Mouse (Mus musculus): Measurements from ENCODE around the gene Trpm2. TPM values are rescaled to one million over a fixed set of nuclear protein-coding genes. Genes with fewer than 3 reads are reported as not detected.
"Not testable (repeated sequence)": the region's sequence is repeated elsewhere in the genome, so short reads cannot be mapped to it uniquely, and the experiment has no call there.

The Trpm2 gene
- 1 to 10 TPM in 1 of 2 experiments, under 1 TPM in 1; 0.31 to 1.5 TPM for total RNA-seq (2021)

DNA sequence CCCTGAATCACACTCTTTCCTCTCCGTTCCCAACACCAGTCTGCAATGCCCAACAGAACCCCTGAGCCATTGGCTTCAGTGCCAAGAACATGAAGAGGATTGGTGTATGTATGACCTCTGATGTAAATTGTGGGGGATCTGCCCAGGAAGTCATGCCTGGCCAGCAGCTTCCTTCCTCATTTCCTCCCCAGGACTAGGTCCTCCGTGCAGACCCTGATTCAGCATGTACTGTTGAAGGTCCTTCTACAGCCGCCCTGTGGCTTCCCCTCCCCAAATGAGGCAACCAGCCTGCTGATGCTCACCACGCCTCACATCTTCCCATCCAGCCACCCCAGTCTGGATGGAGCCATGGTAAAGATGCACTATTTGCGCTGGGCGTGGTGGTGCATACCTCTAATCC, at the start of gene Trpm2:
Gene Trpm2, minus strand, starts transcription at position 83 of the 400 bp plus-strand sequence.
- peak in 1 of 2 experiments; percentile 15 for DNase-seq
- intact Hi-C loops (cut with DNase I): loop anchor here (10.0 kb wide), 1 partner anchor 346 kb away; the partner anchor contains the start of gene Ube2g2

GRCm38 (mm10) chr10:78019984-78020383, 49.6 kb upstream of the Trpm2 start:
- DNase-seq; intact Hi-C loops (cut with DNase I): not testable (repeated sequence)

- intact Hi-C loops (cut with DNase I): no loop called here
- DNase-seq: no peak
Measured at GRCm38 (mm10) chr10:78019291-78019690, 48.9 kb upstream of the Trpm2 start.

DNA sequence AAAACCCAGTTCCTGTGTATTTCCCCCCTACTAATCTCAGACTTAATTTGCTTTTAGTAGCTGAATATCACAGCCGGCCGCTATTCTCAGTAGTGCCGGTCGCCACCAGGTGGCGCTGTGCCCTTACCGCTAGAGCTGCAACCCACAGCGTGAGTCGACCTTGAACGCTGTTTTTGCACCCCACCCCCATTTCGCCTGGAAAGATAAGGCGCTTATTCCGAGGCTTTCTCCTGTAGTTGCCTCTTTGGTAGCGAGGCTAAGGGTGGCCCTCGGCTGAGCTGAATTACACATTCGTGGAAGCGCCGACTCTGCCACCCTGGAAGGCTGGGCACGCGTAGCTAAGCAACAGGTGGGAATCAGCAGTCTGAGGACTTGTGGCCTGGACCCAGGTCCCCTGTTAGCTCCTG, 48.4 kb upstream of the Trpm2 start:
- DNase-seq: peak; percentile 81 to 85
- intact Hi-C loops (cut with DNase I): no loop called here

DNA sequence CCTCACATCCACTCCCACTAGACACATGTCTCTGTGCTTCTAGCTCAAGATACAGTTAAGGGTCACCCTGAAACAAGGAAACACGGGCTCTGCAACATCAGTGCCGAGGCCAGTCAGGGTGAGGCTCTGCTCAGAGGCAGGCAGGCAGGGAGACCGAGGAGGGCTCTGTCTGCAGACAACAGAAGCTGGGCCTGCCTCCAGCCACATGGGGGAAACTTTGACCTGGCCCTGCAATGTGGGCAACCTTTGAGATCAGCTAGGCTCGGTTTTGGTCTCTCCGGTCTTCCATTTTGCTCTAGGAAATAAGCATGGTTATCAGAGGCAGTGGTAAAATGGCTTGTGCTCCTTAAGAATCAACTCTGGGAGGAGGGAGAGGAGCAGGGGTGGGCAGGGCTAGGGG, 46.0 kb upstream of the Trpm2 start:
- intact Hi-C loops (cut with DNase I): no loop called here
- DNase-seq: no peak

DNA sequence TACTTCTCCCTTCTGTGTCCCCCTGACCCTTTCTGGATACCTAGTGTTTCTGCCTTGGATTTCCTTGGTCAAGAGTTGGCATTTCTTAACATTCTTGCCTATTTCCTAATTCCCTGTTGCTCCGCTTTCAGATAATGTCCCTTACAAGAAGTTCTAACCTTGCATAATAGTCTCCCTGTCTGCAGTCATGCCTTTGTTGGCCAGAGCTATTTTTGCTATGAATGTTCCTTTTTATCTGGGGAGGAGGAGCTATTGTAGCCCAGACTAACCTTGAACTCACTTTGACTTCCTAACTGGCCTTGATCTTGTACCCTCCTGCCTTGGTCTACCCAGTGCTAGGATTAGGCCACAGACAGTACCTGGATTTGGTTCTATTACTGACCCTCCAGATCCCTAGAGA, 45.1 kb upstream of the Trpm2 start:
- intact Hi-C loops (cut with DNase I): no loop called here
- no peak for DNase-seq

DNA sequence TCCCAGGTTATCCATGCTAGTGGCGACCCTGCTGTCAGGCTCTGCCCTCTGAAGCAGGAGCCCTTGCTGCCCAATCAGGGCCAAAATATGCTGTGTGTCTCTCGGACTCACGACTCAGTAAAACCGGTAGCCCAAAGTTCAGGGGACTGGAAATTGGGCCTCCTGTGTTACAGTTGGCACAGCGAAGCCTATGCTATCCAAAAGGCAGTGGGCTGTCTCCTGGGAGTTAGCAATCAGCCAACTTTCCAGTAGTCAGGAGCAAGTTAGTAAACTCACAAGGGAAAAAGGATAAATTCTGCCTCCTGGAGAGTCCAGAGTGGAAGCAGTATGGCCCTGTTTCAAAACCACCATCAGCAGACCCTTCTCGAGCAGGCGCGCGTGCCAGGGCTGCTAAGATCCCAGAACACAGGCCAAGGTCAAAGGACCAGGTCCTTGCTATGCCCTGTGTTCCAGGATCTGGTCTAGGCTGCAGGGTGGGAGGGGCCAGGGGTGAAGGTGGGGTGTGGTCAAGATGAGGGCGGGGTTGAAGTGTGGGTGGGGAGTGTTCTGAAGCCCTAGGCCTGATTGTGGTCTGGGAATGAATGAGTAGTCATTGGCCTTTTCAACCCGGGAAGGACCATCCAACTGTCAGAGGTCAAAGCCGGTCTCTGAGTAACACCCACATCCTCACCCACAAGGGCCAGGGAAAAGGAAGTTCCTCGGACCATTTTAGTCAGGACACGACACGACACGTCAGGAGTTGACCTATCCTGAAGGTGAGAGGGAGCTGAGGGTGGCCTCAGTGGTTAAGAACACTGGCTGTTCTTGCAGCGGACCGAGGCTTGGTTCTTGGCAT, 42.5 kb upstream of the Trpm2 start:
- intact Hi-C loops (cut with DNase I): no loop called here
- DNase-seq: no peak

- intact Hi-C loops (cut with DNase I): not testable (repeated sequence)
Measured at GRCm38 (mm10) chr10:78011116-78011515, 40.8 kb upstream of the Trpm2 start.

DNA sequence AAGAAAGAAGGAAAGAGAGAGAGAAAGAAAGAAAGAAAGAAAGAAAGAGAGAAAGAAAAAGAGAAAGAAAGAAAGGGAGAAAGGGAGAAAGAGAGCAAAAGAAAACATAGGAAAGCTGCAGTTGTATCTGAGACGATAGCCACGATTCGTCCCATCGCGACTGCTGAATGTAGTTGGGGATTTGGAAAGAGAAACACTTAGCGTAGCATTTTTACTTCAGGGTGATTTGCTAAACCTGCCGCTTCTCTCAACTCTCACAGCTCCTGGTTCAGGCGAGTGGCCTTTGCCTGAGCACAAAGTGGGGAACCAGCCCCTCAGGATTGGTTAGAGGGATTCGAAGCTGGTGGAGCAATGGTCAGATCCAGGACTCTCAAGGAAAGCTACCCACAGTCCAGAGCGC, 40.0 kb upstream of the Trpm2 start:
- intact Hi-C loops (cut with DNase I): no loop called here
- no peak for DNase-seq

More at GRCm38 (mm10) chr10:78011116-78011515, 40.8 kb upstream of the Trpm2 start:
- not testable (repeated sequence) for DNase-seq

- intact Hi-C loops (cut with DNase I): loop anchor here (2.0 kb wide), 1 partner anchor 25 kb away; no protein-coding TSS in a partner anchor
Measured at GRCm38 (mm10) chr10:78009945-78010293, 39.6 kb upstream of the Trpm2 start, which contains the start of gene Pfkl. TSS of gene Pfkl (minus strand) at chr10:78010083.

DNA sequence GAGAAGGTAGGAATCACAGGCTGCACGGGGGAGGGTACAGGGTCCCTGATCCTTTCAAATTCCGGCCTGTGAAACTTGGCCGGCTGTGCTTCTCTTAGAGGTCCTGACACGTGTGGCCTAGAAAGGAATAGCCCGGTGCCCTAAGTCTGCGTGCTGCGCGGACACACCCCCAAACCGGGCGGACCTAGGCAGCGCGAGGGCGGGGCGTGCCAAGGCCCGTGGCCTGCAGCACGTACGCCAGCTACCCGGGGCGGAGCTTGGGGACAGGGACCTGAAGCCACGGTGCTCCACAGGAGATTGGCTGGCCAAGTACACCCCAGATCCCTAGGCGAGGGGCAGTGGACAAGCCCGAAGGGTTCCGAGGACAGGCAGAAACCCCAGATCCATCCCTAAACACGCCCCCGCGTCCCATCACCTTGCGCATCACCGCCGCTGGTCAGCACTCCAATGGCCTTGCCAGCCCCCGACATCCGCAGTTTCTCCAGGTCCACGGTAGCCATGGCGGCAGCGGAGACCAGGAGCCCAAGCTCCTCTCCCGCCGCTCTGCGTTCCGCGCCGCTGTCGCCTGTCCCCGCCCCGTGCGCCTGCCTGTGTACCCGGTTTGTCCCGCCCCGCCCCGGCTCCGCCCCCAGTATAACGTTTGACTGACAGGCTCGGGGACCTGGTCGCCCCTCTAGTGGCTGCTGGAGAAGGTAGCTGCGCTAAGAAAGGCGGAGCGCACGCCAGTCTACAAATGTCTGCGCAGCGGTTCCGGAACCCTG, 39.0 kb upstream of the Trpm2 start:
- intact Hi-C loops (cut with DNase I): loop anchor here (2.0 kb wide), 1 partner anchor 25 kb away; no protein-coding TSS in a partner anchor
- peak; percentile 93 to 95 for DNase-seq

More at GRCm38 (mm10) chr10:78009945-78010293, 39.6 kb upstream of the Trpm2 start, which contains the start of gene Pfkl:
- DNase-seq: no peak

DNA sequence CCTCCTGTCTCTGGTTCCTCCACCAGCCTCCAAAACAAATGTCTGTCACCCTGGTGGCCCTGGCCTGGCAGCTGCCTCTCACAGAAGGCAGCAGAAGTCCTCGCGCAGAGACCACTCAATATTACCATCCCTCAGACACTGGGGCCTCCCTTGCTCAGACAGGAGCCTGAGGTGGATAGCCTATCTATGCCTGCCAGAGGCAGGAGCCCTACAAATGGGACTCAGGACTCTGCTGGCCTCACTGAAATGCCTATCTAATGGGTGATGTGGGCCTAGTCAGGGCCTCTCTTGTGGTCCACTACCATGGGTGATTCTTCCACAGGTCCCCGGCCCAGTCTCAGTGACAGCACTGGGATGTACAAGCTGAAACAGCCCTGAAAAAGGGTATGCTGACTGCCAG, 37.8 kb upstream of the Trpm2 start:
- intact Hi-C loops (cut with DNase I): loop anchor here (2.0 kb wide), 1 partner anchor 23 kb away; no protein-coding TSS in a partner anchor
- DNase-seq: no peak

- no peak for DNase-seq
- intact Hi-C loops (cut with DNase I): no loop called here
Measured at GRCm38 (mm10) chr10:78007203-78007602, 36.8 kb upstream of the Trpm2 start.

DNA sequence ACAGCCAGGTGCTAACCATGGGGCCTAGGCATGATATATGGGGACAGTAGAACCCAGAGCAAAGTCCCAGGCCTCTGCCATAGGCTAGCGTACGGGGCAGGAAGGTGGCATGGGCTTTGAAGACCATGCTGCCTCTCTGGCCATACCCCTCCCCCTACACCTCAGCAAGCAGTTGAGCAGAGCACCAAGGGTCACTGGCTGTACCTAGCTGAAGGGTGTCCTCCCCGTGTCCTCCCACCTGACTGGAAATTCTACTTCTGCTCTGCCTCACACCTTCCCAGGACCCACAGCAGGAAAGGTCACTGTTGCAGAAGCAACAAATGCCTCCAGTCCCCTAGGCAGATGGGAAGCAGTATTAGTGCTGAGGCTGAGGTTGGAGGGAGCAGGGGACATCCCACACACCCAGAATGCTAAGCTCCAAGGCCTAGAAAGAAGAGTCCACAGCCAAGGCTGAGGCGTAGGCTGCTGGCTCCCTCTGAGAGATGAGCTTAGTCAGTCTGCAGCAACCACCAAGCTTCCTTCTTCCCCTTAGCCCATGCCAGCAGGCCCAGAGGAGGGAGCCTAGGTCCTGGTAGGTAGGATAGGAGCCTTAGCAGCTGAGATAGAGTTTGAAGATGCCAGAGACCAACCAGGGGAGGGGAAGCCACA, 35.6 kb upstream of the Trpm2 start:
- intact Hi-C loops (cut with DNase I): no loop called here
- DNase-seq: no peak

- intact Hi-C loops (cut with DNase I): no loop called here
- no peak for DNase-seq
Measured at GRCm38 (mm10) chr10:78004479-78005100, 34.2 kb upstream of the Trpm2 start.

- intact Hi-C loops (cut with DNase I): no loop called here
- no peak for DNase-seq
Measured at GRCm38 (mm10) chr10:78002316-78002715, 32.0 kb upstream of the Trpm2 start.

DNA sequence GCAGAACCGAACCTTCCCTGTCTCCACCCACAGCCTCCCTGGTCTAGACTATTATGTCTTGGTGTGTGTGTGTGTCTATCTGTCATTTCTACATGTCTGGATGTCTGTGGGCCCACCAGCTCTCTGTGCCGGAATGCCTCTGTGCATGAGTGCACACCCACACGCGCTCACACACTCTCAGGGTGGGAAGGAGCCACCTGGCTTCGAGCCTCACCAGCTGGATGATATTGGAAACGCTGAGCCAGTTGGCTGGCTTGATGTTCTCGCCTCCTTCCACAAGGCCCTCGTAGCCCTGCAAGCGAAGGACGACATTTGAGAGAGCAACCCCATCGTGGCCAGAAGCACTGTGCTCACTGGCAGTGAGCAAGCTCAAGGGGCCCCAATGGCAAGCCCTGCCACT, 31.4 kb upstream of the Trpm2 start:
- peak in 1 of 2 experiments; percentile 43 for DNase-seq
- intact Hi-C loops (cut with DNase I): no loop called here

GRCm38 (mm10) chr10:78000200-78000599, 29.8 kb upstream of the Trpm2 start:
- no peak for DNase-seq
- intact Hi-C loops (cut with DNase I): no loop called here

DNA sequence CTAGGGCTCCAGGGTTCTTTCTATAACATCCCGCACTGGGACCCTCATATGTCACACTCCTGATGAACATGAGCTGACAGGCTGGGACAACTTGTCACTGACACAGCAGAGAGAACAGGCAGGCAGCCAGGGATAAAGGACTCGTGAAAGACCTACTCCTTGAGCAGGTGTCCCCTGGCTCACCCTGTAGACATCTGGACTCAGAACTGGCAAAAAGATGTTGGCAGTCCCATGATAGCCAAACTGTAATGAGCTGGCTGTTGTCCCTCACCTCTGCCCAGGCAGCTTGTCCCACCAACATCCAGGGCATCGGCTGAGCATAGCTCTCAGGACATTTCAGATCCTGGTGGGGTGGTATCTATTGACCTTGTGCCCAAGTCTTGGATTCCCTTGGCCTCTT, 25.3 kb upstream of the Trpm2 start:
- intact Hi-C loops (cut with DNase I): no loop called here
- no peak for DNase-seq

- intact Hi-C loops (cut with DNase I): loop anchor here (2.0 kb wide), 1 partner anchor 23 kb away; no protein-coding TSS in a partner anchor
- DNase-seq: no peak
Measured at GRCm38 (mm10) chr10:77985775-77986174, 15.4 kb upstream of the Trpm2 start.

All from heart, postnatal 36 days (tissue).